Mouse (Mus musculus): ENCODE data around the gene Cped1. TPM values are rescaled to one million over a fixed set of nuclear protein-coding genes. Genes with fewer than 3 reads are reported as not detected.

The Cped1 gene
- total and polyA plus RNA-seq, 3 experiments: 6.9 to 23.3 (median 23.0) TPM

GRCm38 (mm10) chr6:22101939-22102338 lies 116.2 kb downstream of the Cped1 start:
- intact Hi-C loops (cut with DNase I): no loop called here
- 58% methylated on average over 3 of the region's 3 CpGs for WGBS
- Histone ChIP-seq H3K9ac (ENCODE audit: low read depth, low read length) (no peak overlapping the region), H3K4me1 (ENCODE audit: control insufficient read depth, insufficient read depth, low read length) (no peaks in the 10 kb centered on the region), H3K27ac (no peak overlapping the region), H3K79me2 (replicated peaks; ENCODE audit: control insufficient read depth, insufficient read depth, low read length) (no peaks in the 10 kb centered on the region), H3K27me3 (ENCODE audit: control insufficient read depth, insufficient read depth, low read length) (no peaks in the 10 kb centered on the region), H3K4me3 (no peak overlapping the region), H3K36me3 (ENCODE audit: control insufficient read depth, insufficient read depth, low read length) (no peaks in the 10 kb centered on the region; the same call in 1 of the 2 replicates)
- TF ChIP-seq CTCF (IDR thresholded peaks at IDR 0.05) (no peak), POLR2A (IDR thresholded peaks at IDR 0.05; ENCODE audit: insufficient read depth, low read depth, low read length) (no peak), EP300 (IDR thresholded peaks at IDR 0.05; ENCODE audit: insufficient read depth, low read depth, low read length) (no peak)
- no peak for DNase-seq

- TF ChIP-seq POLR2A (IDR thresholded peaks at IDR 0.05; ENCODE audit: insufficient read depth, low read depth, low read length): no peak
- no peak for TF ChIP-seq CTCF (IDR thresholded peaks at IDR 0.05)
- TF ChIP-seq EP300 (IDR thresholded peaks at IDR 0.05; ENCODE audit: insufficient read depth, low read depth, low read length): no peak
- H3K27me3 ChIP-seq (ENCODE audit: control insufficient read depth, insufficient read depth, low read length): no peaks in the 10 kb centered on the region
- no peak for DNase-seq
- no peaks in the 10 kb centered on the region for H3K4me1 ChIP-seq (ENCODE audit: control insufficient read depth, insufficient read depth, low read length)
- no peak overlapping the region for H3K4me3 ChIP-seq
- no peaks in the 10 kb centered on the region; the same call in 1 of the 2 replicates for H3K36me3 ChIP-seq (ENCODE audit: control insufficient read depth, insufficient read depth, low read length)
- intact Hi-C loops (cut with DNase I): no loop called here
- H3K79me2 ChIP-seq (replicated peaks; ENCODE audit: control insufficient read depth, insufficient read depth, low read length): no peaks in the 10 kb centered on the region
- no peak overlapping the region for H3K9ac ChIP-seq (ENCODE audit: low read depth, low read length)
- WGBS: 79% methylated on average over 4 of the region's 4 CpGs
- H3K27ac ChIP-seq: no peak overlapping the region
Measured at GRCm38 (mm10) chr6:22102752-22103151, 117.0 kb downstream of the Cped1 start.

GRCm38 (mm10) chr6:22103713-22104112 lies 118.0 kb downstream of the Cped1 start:
- H3K9ac ChIP-seq (ENCODE audit: low read depth, low read length): no peak overlapping the region
- no peaks in the 10 kb centered on the region for H3K4me1 ChIP-seq (ENCODE audit: control insufficient read depth, insufficient read depth, low read length)
- no peaks in the 10 kb centered on the region for H3K79me2 ChIP-seq (replicated peaks; ENCODE audit: control insufficient read depth, insufficient read depth, low read length)
- H3K27ac ChIP-seq: no peak overlapping the region
- TF ChIP-seq EP300 (IDR thresholded peaks at IDR 0.05; ENCODE audit: insufficient read depth, low read depth, low read length) (no peak), CTCF (IDR thresholded peaks at IDR 0.05) (no peak), POLR2A (IDR thresholded peaks at IDR 0.05; ENCODE audit: insufficient read depth, low read depth, low read length) (no peak)
- no peaks in the 10 kb centered on the region for H3K36me3 ChIP-seq (ENCODE audit: control insufficient read depth, insufficient read depth, low read length)
- DNase-seq: no peak
- intact Hi-C loops (cut with DNase I): no loop called here
- WGBS: 91% methylated on average over 3 of the region's 3 CpGs
- no peak overlapping the region for H3K4me3 ChIP-seq
- no peaks in the 10 kb centered on the region for H3K27me3 ChIP-seq (ENCODE audit: control insufficient read depth, insufficient read depth, low read length)

- no peaks in the 10 kb centered on the region for H3K4me1 ChIP-seq (ENCODE audit: control insufficient read depth, insufficient read depth, low read length)
- no peak for DNase-seq
- TF ChIP-seq CTCF (IDR thresholded peaks at IDR 0.05) (no peak), POLR2A (IDR thresholded peaks at IDR 0.05; ENCODE audit: insufficient read depth, low read depth, low read length) (no peak), EP300 (IDR thresholded peaks at IDR 0.05; ENCODE audit: insufficient read depth, low read depth, low read length) (no peak)
- no peaks in the 10 kb centered on the region for H3K27me3 ChIP-seq (ENCODE audit: control insufficient read depth, insufficient read depth, low read length)
- H3K9ac ChIP-seq (ENCODE audit: low read depth, low read length): no peak overlapping the region
- H3K79me2 ChIP-seq (replicated peaks; ENCODE audit: control insufficient read depth, insufficient read depth, low read length): no peaks in the 10 kb centered on the region
- intact Hi-C loops (cut with DNase I): no loop called here
- 77% methylated on average over 8 of the region's 8 CpGs for WGBS
- no peaks in the 10 kb centered on the region for H3K36me3 ChIP-seq (ENCODE audit: control insufficient read depth, insufficient read depth, low read length)
- no peak overlapping the region for H3K27ac ChIP-seq
- no peak overlapping the region for H3K4me3 ChIP-seq
Measured at GRCm38 (mm10) chr6:22104211-22104610, 118.5 kb downstream of the Cped1 start.

GRCm38 (mm10) chr6:22114079-22114478 lies 128.4 kb downstream of the Cped1 start:
- Histone ChIP-seq H3K9ac (ENCODE audit: low read depth, low read length) (no peak overlapping the region), H3K27ac (no peak overlapping the region), H3K36me3 (ENCODE audit: control insufficient read depth, insufficient read depth, low read length) (no peaks in the 10 kb centered on the region), H3K27me3 (ENCODE audit: control insufficient read depth, insufficient read depth, low read length) (no peaks in the 10 kb centered on the region), H3K79me2 (replicated peaks; ENCODE audit: control insufficient read depth, insufficient read depth, low read length) (no peaks in the 10 kb centered on the region), H3K4me3 (no peak overlapping the region), H3K4me1 (ENCODE audit: control insufficient read depth, insufficient read depth, low read length) (no peaks in the 10 kb centered on the region)
- DNase-seq: no peak
- 93% methylated on average over 6 of the region's 6 CpGs for WGBS
- intact Hi-C loops (cut with DNase I): no loop called here
- TF ChIP-seq EP300 (IDR thresholded peaks at IDR 0.05; ENCODE audit: insufficient read depth, low read depth, low read length) (no peak), POLR2A (IDR thresholded peaks at IDR 0.05; ENCODE audit: insufficient read depth, low read depth, low read length) (no peak), CTCF (IDR thresholded peaks at IDR 0.05) (no peak)

GRCm38 (mm10) chr6:22116679-22117078 lies 131.0 kb downstream of the Cped1 start:
- no peaks in the 10 kb centered on the region for H3K79me2 ChIP-seq (replicated peaks; ENCODE audit: control insufficient read depth, insufficient read depth, low read length)
- WGBS: 93% methylated on average over 1 of the region's 1 CpGs
- no peaks in the 10 kb centered on the region for H3K36me3 ChIP-seq (ENCODE audit: control insufficient read depth, insufficient read depth, low read length)
- TF ChIP-seq CTCF (IDR thresholded peaks at IDR 0.05) (no peak), EP300 (IDR thresholded peaks at IDR 0.05; ENCODE audit: insufficient read depth, low read depth, low read length) (no peak), POLR2A (IDR thresholded peaks at IDR 0.05; ENCODE audit: insufficient read depth, low read depth, low read length) (no peak)
- H3K4me3 ChIP-seq: no peak overlapping the region
- no peaks in the 10 kb centered on the region for H3K27me3 ChIP-seq (ENCODE audit: control insufficient read depth, insufficient read depth, low read length)
- no peak overlapping the region for H3K9ac ChIP-seq (ENCODE audit: low read depth, low read length)
- intact Hi-C loops (cut with DNase I): no loop called here
- no peak for DNase-seq
- no peak overlapping the region for H3K27ac ChIP-seq
- H3K4me1 ChIP-seq (ENCODE audit: control insufficient read depth, insufficient read depth, low read length): no peaks in the 10 kb centered on the region

All from heart, adult 2 months (tissue).